Mouse (Mus musculus): ENCODE measurements around the gene Gm10228. TPM values are rescaled to one million over a fixed set of nuclear protein-coding genes. Genes with fewer than 3 reads are reported as not detected.

Gene Gm10228
- 0.28 TPM in 1 of 2 replicates, not detected in the other for polyA plus RNA-seq (2012)

GRCm38 (mm10) chr16:89041372-89041771 is at the start of gene Gm10228:
Gm10228 (minus strand) TSS chr16:89041472.

DNA sequence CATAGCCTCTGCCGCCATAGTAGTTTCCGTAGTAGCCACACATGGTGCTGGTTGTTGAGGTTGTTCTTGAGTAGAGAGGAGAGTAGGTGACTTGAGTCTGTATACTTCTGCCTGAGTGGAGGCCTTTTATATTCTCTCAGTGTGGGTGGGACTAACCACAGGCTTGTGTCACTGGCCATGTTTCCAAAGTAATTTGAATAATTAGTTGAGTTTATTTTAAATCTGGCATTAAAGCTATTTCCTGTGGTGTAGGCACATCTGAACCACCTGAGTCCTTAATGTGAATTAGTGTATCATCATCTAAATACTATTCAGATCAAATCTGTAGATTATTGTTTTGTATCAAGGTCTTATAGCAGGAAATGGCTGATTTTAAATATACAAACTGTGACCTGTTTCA is 22.6 kb upstream of the Gm10228 start, which contains the start of gene 1110025L11Rik:
Gene 1110025L11Rik, minus strand, starts transcription at position 101 of the 400 bp plus-strand sequence.

GRCm38 (mm10) chr16:89047783-89048182 is 6.5 kb upstream of the Gm10228 start, which contains the start of gene Krtap6-5:
Krtap6-5 (minus strand) TSS chr16:89047883.

GRCm38 (mm10) chr16:89031399-89031798 is 9.9 kb downstream of the Gm10228 start, which contains the start of gene Krtap6-1:
Krtap6-1 (plus strand) TSS chr16:89031699.

GRCm38 (mm10) chr16:89014984-89015383 is 26.3 kb downstream of the Gm10228 start, which contains the start of gene Gm10229:
Gm10229 (plus strand) TSS chr16:89015284.

DNA sequence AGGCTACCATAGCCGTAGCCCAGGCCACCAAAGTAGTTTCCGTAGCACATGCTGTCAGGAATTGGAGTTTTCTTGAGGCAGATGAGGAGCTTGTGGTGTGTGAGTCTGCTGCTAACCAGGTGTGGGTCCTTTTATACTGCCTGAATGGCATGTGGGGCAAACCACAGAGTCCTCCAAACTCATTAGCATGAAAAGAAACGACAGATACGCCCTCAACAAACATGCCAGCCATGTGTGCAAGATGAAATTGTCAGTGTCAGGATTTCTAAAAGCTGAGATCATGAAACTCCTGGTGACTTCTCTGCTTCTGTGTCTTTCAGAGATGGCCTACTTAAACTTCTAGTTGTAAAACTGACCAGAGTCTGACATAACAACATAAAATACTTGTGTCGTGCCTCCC is 30.6 kb downstream of the Gm10228 start, which contains the start of gene Krtap22-2:
Gene Krtap22-2, minus strand, starts transcription at position 101 of the 400 bp plus-strand sequence.

Other genes starting within 250 kb of the Gm10228 start
- gene Gm20741, start 229.3 kb downstream of the Gm10228 start, polyA plus RNA-seq (2012): not detected in 2 replicates
- not detected in 2 replicates for gene Krtap15, start 221.3 kb downstream of the Gm10228 start, polyA plus RNA-seq (2012)
- gene Krtap14, start 215.3 kb downstream of the Gm10228 start, polyA plus RNA-seq (2012): not detected in 2 replicates
- not detected in 2 replicates for gene Krtap19-1, start 172.1 kb downstream of the Gm10228 start, polyA plus RNA-seq (2012)
- gene Krtap19-2, start 167.2 kb downstream of the Gm10228 start, polyA plus RNA-seq (2012): not detected in 2 replicates
- gene Krtap19-3, start 163.4 kb downstream of the Gm10228 start, polyA plus RNA-seq (2012): not detected in 2 replicates
- not detected in 2 replicates for gene Krtap19-4, start 156.4 kb downstream of the Gm10228 start, polyA plus RNA-seq (2012)
- gene Krtap19-5, start 145.0 kb downstream of the Gm10228 start, polyA plus RNA-seq (2012): not detected in 2 replicates
- gene Krtap19-9b, start 109.2 kb downstream of the Gm10228 start, polyA plus RNA-seq (2012): not detected in 2 replicates
- gene Krtap16-3, start 78.6 kb downstream of the Gm10228 start, polyA plus RNA-seq (2012): not detected in 2 replicates
- not detected in 2 replicates for gene Krtap22-2, start 30.7 kb downstream of the Gm10228 start, polyA plus RNA-seq (2012)
- not detected in 2 replicates for gene Gm10229, start 26.2 kb downstream of the Gm10228 start, polyA plus RNA-seq (2012)
- gene Krtap6-1, start 9.8 kb downstream of the Gm10228 start, polyA plus RNA-seq (2012): not detected in 2 replicates
- gene Krtap6-5, start 6.4 kb upstream of the Gm10228 start, polyA plus RNA-seq (2012): not detected in 2 replicates
- not detected in 2 replicates for gene 1110025L11Rik, start 22.5 kb upstream of the Gm10228 start, polyA plus RNA-seq (2012)
- not detected in 2 replicates for gene Krtap6-3, start 42.5 kb upstream of the Gm10228 start, polyA plus RNA-seq (2012)
- gene Gm6358, start 99.4 kb upstream of the Gm10228 start, polyA plus RNA-seq (2012): not detected in 2 replicates
- gene Gm10061, start 109.6 kb upstream of the Gm10228 start, polyA plus RNA-seq (2012): not detected in 2 replicates
- gene Gm9789, start 116.5 kb upstream of the Gm10228 start, polyA plus RNA-seq (2012): not detected in 2 replicates
- not detected in 2 replicates for gene Gm7735, start 128.0 kb upstream of the Gm10228 start, polyA plus RNA-seq (2012)
- not detected in 2 replicates for gene 1110057P08Rik, start 133.3 kb upstream of the Gm10228 start, polyA plus RNA-seq (2012)
- not detected in 2 replicates for gene Krtap20-2, start 164.4 kb upstream of the Gm10228 start, polyA plus RNA-seq (2012)

Measured in megakaryocyte-erythroid progenitor cell, adult 5 weeks (primary cell).